Mouse (Mus musculus): ENCODE results near the gene Ajm1. TPM values are rescaled to one million over a fixed set of nuclear protein-coding genes. Genes with fewer than 3 reads are reported as not detected.

Gene Ajm1
- total RNA-seq (2021): 1 to 10 TPM; 1.5 to 1.7 TPM
- long read RNA-seq, experiment 1: 0 reads
- long read RNA-seq, experiment 2, partial matches to known transcripts: 0 of 2 reads
- long read RNA-seq, experiment 2, other reads (novel, unspliced or antisense): 1 of 2 reads

DNA sequence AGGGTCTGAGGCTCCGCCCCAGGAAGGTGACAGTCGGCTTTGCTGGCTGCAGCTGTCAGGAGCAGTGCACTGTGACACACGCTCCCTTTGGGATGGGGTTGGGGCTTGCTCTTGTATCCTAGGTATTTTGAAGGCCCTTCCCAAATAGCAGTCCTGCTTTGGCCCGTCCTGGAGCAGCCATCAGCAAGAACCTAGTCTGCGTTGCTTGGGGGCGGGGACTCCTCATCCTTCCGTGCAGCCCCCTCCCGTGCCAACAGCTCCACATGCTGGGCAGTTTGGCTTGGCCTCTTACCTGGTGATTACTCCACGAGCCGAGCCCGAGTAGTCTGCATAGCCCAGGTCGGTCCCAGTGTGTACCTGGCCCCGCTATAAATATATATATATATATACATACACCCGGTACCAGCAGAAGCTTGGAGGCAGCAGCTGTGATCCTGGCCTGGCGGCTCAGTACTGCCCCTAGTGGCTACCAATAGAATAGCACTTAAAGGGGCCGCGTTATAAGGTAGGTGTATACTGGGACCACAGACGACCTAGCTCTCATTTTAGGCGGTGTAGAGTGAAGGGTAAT lies at the start of gene Ajm1:
Ajm1 (minus strand) TSS at position 464 of the 571 bp plus-strand sequence.
- DNase-seq (ENCODE audit: low spot score in 2 of 2): peak in 1 of 2 experiments; percentile 56

DNA sequence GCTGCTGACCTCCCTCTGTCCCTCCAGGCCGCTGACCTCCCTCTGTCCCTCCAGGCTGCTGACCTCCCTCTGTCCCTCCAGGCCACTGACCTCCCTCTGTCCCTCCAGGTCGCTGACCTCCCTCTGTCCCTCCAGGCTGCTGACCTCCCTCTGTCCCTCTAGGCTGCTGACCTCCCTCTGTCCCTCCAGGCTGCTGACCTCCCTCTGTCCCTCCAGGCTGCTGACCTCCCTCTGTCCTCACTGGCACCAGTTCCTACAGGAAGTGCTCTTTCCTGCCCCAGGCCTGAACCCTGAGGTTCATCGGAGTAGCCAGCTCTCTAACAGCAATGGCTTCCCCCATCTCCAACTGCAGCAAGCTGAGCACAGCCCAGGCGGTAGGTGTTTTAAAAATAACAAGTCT lies 47.2 kb upstream of the Ajm1 start:
- no peak for DNase-seq (ENCODE audit: low spot score in 2 of 2)

DNA sequence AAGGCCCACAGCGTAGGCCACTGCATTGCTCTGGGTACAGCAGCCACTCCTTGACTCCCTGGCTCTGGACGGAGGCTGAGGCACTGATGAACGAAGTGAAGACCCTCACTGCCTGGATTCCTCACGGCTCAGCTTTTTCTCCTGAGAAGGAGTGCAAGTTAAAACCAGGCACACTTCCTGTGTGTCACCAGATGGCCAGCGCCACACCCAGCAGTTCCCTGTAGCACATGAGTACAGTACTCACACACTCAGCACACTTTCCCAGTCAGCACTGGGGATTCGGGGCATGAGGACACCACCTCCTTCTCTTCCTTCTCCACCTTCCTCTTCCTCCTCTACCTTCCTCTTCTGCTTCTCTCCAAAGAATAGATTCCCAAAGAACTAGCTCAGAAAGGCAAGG lies 46.3 kb upstream of the Ajm1 start, which contains the start of gene Fcna:
Fcna (minus strand) TSS at position 220 of the 400 bp plus-strand sequence.
- DNase-seq (ENCODE audit: low spot score in 2 of 2): no peak

DNA sequence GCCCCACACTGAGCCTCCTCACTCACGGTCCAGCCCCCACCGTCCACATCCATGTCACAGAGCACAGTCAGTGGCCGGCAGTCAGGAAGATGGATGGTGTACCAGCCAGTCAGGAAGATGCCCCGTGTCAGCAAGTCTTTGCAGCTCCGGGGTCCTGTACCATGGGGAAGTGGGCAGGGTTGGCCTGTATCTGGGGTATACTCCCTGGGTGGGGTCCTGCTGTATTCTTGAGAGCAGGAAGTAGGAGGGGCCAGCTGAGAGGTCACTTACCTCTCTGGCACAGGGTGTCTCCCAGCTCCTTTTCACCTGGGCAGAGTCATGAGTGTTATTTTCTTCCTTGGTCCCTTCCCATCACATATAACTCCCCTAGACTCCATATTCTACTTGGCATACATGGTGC lies 44.4 kb upstream of the Ajm1 start:
- no peak for DNase-seq (ENCODE audit: low spot score in 2 of 2)

DNA sequence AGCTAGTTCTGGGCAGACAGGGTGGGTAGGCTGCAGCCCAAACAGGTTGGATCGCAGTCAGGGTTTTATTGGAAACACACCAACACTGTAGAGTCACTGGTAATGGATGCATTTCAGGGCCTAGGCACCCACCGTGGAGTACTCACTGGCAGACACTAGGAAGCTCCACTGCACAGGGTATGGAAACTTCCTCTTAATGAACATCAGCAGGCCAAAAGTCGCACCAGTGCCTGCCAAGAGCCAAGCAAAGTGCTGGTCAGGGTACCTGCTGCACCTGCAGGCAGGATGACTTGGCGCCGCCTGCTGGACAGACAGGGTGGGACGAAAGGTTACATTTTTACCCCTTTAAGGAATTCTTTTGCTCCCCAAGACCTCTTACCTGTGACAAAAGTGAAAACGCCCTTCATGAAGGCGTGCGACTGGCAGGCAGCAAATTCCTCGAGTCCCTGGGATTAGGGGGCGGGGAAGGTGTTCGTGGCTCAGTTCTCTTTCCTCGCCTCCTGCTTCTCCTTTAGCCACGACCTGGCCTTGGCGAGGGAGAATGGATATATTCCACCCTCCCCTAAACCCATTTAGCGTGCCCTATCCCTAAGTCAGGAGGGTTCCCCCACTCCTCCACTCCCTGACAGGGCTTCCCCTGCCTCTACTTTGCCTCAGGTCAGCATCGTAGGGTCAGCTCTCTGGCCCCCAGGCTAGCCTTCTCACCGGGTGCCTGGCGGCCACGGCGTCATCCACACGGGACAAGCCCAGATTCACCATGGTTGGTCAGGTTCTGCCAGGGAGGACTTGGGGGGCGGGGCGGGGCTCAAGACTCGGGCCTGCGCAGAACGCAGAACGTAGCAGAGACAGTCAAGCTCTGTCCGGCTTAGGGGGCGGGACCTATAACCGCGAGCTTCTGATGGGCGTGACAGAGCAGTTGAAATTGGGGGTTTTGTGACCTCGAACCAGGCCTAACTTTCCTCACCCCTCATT lies 40.0 kb upstream of the Ajm1 start, which contains the start of gene Tmem141:
Tmem141 (minus strand) TSS at position 777 of the 972 bp plus-strand sequence.
- peak; percentile 84 for DNase-seq (ENCODE audit: low spot score in 2 of 2)

DNA sequence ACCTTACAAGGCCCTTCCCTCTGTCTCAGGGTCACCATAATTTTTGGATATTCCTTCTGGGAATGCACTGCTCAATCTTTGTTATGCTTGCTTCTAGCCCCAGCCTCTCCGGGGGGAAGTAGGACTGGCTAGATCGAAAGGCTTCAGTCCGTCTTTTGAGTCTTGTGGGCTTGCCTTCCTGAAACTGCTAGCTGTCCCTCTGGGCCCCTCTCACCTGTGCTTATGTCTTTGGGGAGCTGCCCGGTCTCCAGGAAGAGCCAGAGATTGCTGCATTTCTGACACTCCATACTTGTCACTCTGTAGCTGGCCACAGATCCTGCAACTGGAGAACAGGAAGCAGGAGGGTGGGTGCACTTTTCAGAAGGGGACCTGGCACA lies 39.3 kb upstream of the Ajm1 start:
- no peak for DNase-seq (ENCODE audit: low spot score in 2 of 2)

DNA sequence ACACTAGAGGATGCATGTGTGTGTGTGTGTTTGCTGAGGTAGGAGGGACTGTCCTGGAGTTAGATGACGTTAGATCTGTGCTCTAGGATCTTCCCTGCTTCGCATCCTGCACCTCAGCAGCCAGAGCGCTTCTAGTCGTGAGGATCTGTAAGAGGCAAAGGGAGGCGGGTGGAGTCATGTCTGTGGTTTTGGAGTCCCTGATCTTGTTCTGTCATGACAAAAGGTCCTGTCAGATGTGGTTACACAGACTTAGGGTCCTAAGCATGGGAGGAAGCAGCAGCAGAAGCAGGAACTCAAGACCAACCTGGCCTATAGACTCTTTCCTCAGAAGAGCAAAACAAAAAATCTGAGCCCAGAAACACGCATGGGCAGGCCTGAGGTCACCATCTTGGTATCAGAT lies 38.8 kb upstream of the Ajm1 start:
- no peak for DNase-seq (ENCODE audit: low spot score in 2 of 2)

DNA sequence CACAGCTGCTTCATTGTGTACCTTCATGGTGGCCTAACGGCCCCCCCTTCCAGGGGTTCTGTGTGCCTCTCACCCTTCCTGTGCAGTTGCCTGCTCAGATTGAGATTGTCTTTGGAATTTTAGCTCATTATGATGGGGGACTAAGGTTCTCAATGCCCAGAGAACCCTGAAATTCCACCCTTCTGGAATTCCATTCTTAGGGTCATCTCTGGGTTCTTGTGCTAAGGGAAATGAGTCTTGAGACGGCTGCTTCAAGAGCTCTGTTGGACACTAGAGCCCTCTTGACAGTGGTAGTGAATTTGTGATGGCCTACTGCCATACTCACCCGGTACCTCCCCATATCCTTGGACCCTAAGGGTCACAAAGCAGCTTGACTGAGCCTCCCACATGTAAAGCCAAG lies 36.0 kb upstream of the Ajm1 start, which contains the start of gene Ccdc183:
Ccdc183 (minus strand) TSS at position 101 of the 400 bp plus-strand sequence.
- no peak for DNase-seq (ENCODE audit: low spot score in 2 of 2)

DNA sequence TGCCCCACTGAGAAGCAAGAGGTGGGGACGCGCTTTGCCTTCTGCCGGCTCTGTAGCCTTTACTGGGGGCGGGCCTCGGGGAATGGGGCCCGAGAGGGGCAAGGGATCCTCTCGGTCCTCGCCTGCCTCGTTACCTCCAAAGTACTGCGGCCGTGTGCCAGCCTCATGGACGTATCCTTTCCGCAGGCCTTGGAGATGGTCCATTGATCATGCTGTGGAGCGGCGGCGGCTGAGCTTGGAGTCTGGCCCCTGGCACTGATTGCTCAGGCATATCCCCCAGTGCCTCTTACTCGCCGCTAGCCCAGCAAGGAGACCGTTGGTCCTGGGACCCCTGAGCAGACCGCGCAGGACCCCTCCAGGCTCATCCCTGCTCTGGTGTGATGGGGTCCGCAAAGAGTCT lies 34.8 kb upstream of the Ajm1 start:
- no peak for DNase-seq (ENCODE audit: low spot score in 2 of 2)

DNA sequence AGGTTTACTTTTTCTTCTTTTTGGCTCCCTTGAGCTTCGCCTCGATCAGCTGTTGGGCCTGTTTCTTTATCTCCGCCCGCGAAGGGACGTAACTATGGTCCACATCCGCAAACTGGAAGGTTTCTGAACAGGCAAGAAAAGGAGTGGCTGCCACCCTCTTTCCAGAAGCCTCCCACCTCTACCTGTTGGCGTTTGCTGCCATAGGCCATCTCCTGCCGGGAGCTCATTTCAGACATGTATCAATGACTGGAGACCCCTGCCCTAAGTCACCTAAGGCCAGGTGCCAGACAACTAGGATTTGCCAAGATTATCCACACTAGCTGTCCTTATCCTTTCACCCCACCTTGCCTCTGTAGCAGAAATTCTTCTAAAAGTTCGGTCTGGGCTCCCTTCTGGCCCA lies 27.1 kb upstream of the Ajm1 start:
- DNase-seq (ENCODE audit: low spot score in 2 of 2): no peak

DNA sequence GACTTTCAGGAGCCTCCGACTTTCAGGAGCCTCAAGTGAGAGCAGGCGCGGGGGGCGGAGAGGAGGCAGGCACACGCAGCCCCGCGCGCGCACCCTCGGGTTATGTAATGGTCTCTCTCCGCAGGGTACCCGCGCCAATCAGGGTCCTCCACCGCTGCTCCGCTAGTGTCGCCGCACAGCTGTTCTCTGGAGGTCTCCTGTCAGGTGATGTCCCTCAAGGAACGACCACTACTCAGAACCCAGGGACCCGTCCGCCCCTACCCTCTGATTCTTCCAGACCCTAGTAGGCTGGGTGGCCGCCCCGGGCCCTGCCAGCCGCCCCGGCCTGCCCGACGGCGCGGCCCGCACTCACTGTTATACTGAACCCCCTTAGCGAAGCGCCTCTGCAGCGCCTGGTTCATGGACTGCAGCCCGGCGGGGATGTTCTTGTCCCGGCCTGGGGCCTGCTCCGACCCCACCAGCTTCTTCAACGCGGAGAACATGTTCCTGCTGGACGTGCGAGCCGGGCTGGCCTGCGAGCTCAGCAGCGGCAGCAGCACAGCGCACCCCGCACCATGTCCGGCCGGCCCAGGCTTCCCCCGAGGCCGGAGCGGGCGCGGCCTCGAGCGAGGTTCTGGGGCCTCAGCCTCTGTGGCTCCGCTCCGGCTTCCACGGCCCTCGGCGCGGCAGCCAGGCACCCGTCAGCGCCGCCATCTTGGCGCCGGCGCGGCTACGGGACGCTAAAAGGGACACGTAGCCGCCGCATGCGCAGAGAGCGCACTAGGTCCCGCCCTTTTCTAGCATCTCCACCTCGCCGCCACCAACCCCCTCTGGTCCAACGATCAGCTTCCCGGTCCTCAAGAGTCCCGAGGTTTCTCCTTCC lies 26.4 kb upstream of the Ajm1 start, which contains the start of gene Rabl6:
Rabl6 (minus strand) TSS at position 761 of the 862 bp plus-strand sequence.
- DNase-seq (ENCODE audit: low spot score in 2 of 2): peak; percentile 89 to 91

DNA sequence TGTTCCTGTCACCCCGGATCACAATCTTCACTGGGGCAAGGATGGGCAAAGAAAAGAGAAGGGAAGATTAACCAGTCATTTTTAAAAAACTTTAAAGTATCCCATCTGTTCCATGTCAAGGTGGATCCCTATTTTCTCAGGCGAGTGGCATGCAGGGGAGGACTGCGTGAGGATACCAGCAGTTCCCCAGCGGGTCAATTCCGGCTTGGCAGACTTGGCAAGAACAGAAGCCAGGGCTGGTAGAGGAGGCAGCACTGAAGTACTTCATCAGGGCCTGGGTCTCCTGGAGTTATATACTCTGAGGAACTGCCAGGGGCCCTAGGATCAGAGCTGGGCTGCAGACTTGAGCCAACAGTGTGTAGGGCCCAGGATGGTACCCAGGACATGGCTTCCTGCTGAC lies 21.0 kb upstream of the Ajm1 start:
- no peak for DNase-seq (ENCODE audit: low spot score in 2 of 2)

DNA sequence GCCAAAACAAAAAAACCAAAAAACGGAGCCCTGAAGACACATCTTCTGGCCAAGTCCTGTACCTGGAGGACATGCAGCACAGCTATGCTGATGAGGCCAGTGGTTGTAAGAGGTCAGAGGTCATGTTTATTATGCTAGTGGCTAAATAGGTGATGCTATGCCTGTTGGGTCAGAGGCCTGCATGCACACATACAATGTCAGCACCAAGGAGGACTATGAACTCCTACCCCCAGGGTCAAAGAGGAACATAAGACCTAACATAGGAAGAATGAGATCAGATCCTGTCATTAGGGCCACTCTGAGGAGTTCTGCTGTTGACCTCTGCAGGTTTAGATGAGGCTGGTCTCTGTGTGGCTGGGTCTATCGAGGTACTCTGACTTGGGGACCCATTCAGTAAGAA lies 18.5 kb upstream of the Ajm1 start:
- DNase-seq (ENCODE audit: low spot score in 2 of 2): no peak

DNA sequence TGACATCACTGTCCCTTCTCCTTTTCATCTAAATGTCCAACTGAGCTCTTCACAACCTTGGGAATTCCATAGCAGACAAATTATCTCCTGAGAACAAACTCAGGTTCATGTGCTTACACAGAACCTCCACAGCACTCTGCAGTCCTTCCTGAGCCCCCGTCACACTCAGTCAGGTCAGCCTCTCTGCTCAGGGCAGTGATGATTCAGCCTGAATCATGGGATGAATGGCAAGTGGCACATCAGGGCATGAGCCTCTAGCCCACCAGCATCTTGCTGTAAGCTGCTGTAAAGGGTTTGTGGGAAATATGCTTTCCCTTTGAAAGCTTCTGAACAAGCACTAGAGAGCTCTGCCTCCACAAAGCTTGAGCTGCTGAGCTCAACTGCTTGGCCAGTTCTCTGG lies 17.2 kb upstream of the Ajm1 start:
- no peak for DNase-seq (ENCODE audit: low spot score in 2 of 2)

DNA sequence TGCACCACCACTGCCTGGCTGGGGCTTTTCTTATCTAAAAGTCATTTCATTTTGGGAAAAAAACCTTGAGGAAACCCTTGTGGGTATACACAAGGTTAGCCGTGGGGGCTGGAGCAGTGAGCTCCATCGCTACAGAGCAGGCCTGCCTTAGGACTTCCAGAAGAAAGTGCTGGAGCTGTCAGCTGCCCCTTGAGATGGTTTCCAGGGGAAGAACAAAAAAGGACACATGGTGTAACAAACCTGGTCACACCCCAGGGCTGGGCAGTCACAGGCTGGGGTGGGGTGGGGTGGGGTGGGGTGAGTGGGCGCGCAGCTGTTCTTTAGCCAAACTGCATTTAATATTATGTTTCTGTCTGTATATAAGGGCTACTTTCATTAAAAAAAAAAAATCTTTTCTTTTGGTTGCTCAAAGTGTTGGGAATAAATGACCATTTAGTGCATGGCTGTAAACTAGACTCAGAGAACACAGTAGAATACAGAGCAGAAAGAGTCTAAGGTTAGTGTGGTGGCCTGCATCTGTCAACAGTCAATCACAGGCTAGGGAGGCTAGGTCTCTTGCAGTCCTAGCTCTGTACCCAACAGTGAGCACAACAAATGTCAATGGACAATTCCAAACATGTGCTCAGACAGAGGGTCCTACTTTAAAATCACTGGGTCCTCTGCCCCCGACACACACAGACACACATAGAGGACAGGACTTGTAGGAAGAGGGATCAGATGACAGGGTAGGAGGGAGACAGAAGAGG lies 15.4 kb upstream of the Ajm1 start:
- no peak for DNase-seq (ENCODE audit: low spot score in 2 of 2)

DNA sequence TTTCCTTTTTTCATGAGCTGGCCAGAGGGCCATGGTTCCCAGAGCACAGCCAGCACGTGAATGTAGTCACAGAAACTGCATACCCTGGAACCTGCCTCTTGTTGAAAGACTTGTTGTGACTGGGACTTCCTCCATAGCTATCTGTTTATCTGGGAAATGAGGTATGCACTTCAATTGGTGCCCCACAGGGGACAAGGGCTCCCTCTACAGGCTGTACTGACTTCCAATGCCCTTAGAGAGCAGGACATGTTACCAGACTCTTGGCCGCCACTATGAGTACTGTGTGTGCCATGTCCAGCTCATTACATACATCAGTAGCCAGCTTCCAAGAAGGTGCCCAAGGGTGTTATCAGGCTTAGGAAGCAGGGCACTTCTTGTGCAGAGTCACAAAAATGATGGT lies 10.3 kb upstream of the Ajm1 start:
- DNase-seq (ENCODE audit: low spot score in 2 of 2): no peak

DNA sequence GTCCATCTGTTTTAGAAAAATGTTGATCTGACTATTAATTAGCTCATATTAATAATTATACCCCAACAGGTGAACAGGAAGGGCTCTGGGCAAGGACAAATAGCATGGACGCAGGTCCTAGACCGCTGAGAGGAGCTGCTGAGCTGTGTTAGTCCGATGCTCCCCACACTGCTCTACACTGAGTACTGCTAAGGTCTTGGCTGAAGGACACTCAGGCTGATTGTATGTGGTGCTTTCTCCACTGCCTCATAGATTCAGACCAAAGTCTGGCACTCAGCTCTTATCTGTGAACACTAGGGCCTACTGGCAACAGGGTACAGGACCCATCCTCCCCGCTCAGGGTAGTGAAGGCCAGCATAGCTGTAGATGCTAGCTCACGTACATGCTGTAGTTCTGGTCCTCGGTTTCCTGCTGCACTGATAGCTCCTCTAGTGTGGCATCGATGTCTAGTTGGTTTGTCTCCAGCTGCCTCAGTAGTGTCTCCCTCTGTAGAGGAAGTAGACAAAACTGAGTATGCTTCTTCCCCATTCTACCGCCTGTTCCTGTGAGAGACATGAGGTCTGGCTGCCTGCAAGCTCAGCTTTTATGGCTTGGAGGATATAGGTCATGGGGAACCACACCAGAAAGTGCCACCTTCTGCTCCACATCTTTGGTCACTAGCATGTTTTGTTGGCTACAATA lies 6.8 kb upstream of the Ajm1 start:
- no peak for DNase-seq (ENCODE audit: low spot score in 2 of 2)

DNA sequence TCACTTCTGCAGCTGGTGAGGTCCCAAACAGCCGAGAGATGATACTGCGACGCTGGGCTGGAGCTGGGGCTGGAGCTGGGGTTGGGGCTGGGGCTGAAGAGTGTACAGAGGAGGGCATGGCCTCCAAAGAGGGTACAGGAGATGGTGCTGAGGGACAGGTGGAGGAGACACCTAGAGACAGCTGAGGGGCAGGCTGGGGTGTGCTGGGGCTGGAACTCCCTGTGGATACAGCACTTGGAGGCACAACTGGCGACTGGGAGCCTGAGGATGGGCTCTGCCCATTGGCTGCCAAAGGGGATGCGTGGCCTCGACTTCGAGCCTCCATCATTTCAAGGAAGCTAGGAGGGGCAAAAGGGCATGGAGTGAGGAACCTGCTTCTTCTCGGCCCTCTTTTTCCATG lies 5.7 kb upstream of the Ajm1 start:
- no peak for DNase-seq (ENCODE audit: low spot score in 2 of 2)

DNA sequence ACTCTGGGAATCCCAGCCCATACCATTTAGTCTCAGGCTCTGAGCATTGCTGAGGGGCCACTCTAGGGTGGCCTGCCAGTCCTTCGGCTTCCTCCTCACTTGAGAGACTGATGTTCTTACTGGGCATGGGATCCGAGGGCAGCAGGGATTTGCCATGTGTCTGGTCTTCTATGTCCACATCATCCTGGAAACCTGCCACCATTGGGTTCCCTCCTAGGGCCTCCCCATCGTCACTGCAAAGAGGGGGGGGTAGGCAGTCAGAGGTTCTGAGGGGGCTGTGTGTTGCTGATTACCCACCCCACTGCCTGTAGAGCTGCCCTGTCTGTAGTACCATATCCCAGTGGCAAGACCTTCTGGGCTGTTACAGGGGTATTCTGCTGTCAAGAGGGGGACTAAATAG lies 4.0 kb upstream of the Ajm1 start:
- DNase-seq (ENCODE audit: low spot score in 2 of 2): no peak

DNA sequence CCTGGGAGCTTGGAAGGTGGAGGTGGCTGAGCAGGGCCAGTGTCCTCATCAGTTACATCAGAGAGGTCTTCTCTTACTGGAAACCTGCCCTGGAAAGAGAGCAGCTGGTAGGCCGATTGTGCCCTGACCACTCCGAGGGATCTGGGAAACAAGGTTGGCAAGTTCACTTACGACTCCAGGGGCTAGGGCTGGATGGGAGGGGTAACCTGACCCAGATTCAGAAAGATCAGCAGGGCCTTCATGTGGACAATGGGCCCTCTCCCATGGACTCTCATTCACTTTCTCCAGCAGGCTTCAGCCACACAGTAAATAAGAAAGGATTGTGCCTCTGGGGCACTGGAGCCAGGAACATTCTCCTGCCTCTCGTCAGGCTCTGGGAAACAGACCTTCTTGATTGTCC lies 3.3 kb upstream of the Ajm1 start:
- no peak for DNase-seq (ENCODE audit: low spot score in 2 of 2)
